Mouse (Mus musculus) MEL (cell line): ENCODE measurements at regions not wholly inside any gene's neighbourhood (a gene's known extent, or its start where the extent isn't known, plus 50 kb on each side); places are given as distances from the start of the nearest gene placed in this dataset.

Source experiments
- GABPA ChIP-seq: IDR thresholded peaks from 2 replicates; pipeline ENCODE4 v1.6.1; 2012; ENCODE audit warnings: low read depth, mild to moderate bottlenecking, inconsistent platforms, low read length, improper control_type of control experiment, moderate library complexity
- MXI1 ChIP-seq: IDR thresholded peaks from 2 replicates; pipeline ENCODE4 v1.6.1; 2011; ENCODE audit warnings: mild to moderate bottlenecking, low read depth, low read length, improper control_type of control experiment
- RAD21 ChIP-seq: IDR thresholded peaks from 2 replicates; pipeline ENCODE4 v1.6.1; 2011; ENCODE audit warnings: mild to moderate bottlenecking, low read depth, low read length, improper control_type of control experiment

GRCm38 (mm10) chr2:66961808-66962519 lies 177.2 kb upstream of the Scn7a start:
- TF ChIP-seq GABPA: no peak
- TF ChIP-seq MXI1: no peak
- TF ChIP-seq RAD21: peak; percentile 70
